Mouse (Mus musculus): ENCODE results near the gene Ahcyl2. TPM values are rescaled to one million over a fixed set of nuclear protein-coding genes. Genes with fewer than 3 reads are reported as not detected.

Ahcyl2 gene
- polyA plus RNA-seq, 1 experiment from 2014 or later, result 14.5 TPM

GRCm38 (mm10) chr6:29770672-29771321 lies 3.0 kb downstream of the Ahcyl2 start:
- 56% methylated on average over 2 of the region's 2 CpGs for WGBS
- H3K4me2 ChIP-seq, result no peak overlapping the region

GRCm38 (mm10) chr6:29772236-29772635 lies 4.4 kb downstream of the Ahcyl2 start:
- 93% methylated on average over 3 of the region's 3 CpGs for WGBS
- H3K4me1 ChIP-seq (replicated peaks), result peaks cover 5% of the 10 kb centered on the region; the same call in 1 of the 2 replicates
- no peak for ATAC-seq (ENCODE audit: insufficient number of reproducible peaks, low FRiP score)

More at GRCm38 (mm10) chr6:29770672-29771321, 3.0 kb downstream of the Ahcyl2 start:
- ATAC-seq (ENCODE audit: insufficient number of reproducible peaks, low FRiP score), result no peak
- Histone ChIP-seq H3K36me3 (no peaks in the 10 kb centered on the region), H3K9me3 (replicated peaks) (no peaks in the 10 kb centered on the region), H3K27ac (ENCODE audit: poor library complexity, severe bottlenecking) (no peak overlapping the region), H3K4me1 (replicated peaks) (peaks cover 5% of the 10 kb centered on the region; the same call in 1 of the 2 replicates), H3K27me3 (replicated peaks) (no peaks in the 10 kb centered on the region), H3K9ac (no peak overlapping the region), H3K4me3 (no peak overlapping the region)

GRCm38 (mm10) chr6:29774161-29774560 lies 6.3 kb downstream of the Ahcyl2 start:
- Histone ChIP-seq H3K27me3 (replicated peaks) (no peaks in the 10 kb centered on the region), H3K4me2 (no peak overlapping the region), H3K9ac (no peak overlapping the region), H3K4me1 (replicated peaks) (peaks cover 5% of the 10 kb centered on the region; the same call in 1 of the 2 replicates), H3K27ac (ENCODE audit: poor library complexity, severe bottlenecking) (no peak overlapping the region), H3K4me3 (no peak overlapping the region), H3K36me3 (no peaks in the 10 kb centered on the region), H3K9me3 (replicated peaks) (no peaks in the 10 kb centered on the region)
- ATAC-seq (ENCODE audit: insufficient number of reproducible peaks, low FRiP score), result no peak
- 77% methylated on average over 1 of the region's 1 CpGs for WGBS

More at GRCm38 (mm10) chr6:29772236-29772635, 4.4 kb downstream of the Ahcyl2 start:
- no peaks in the 10 kb centered on the region for H3K9me3 ChIP-seq (replicated peaks)
- H3K4me3 ChIP-seq, result no peak overlapping the region
- H3K9ac ChIP-seq, result no peak overlapping the region
- no peaks in the 10 kb centered on the region for H3K27me3 ChIP-seq (replicated peaks)
- H3K27ac ChIP-seq (ENCODE audit: poor library complexity, severe bottlenecking), result no peak overlapping the region
- no peaks in the 10 kb centered on the region for H3K36me3 ChIP-seq
- no peak overlapping the region for H3K4me2 ChIP-seq

- Histone ChIP-seq H3K4me2 (no peak overlapping the region), H3K9me3 (replicated peaks) (no peaks in the 10 kb centered on the region), H3K27me3 (replicated peaks) (no peaks in the 10 kb centered on the region), H3K27ac (ENCODE audit: poor library complexity, severe bottlenecking) (no peak overlapping the region), H3K4me1 (replicated peaks) (peaks cover 3% of the 10 kb centered on the region; the same call in 1 of the 2 replicates), H3K9ac (no peak overlapping the region), H3K36me3 (no peaks in the 10 kb centered on the region), H3K4me3 (no peak overlapping the region)
- ATAC-seq (ENCODE audit: insufficient number of reproducible peaks, low FRiP score), result no peak
- 97% methylated on average over 1 of the region's 1 CpGs for WGBS
Observed at GRCm38 (mm10) chr6:29775609-29776008, 7.8 kb downstream of the Ahcyl2 start.

DNA sequence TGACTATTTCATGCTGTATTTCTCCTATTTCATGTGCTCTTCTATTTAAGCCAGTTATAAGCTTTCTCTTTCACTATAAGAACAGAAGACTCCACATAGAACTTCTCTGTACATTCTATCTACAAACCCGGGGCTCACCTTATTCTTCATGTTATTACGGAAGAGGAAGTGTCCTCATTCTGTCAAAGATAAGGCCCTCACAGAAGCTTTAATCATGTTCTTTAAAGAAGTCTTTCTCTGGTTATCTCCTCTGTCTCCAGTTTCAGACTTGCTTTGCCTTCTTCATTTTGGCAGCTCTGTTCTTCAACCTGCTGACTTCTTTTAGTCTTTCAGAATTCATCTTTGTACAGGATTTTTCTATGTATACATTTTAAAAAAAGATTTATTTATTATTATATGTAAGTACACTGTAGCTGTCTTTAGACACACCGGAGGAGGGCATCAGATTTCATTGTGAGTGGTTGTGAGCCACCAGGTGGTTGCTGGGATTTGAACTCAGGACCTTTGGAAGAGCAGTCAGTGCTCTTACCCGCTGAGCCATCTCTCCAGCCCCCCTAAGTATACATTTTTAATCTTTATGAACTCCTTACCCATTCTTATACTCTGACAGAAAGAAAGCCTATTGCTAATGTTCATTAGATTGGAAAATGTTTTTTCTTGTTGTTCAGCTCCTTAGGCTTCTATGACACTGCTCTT lies 8.9 kb downstream of the Ahcyl2 start:
- H3K4me2 ChIP-seq, result no peak overlapping the region
- WGBS, result 63% methylated on average over 4 of the region's 4 CpGs
- no peak for ATAC-seq (ENCODE audit: insufficient number of reproducible peaks, low FRiP score)
- H3K9ac ChIP-seq, result no peak overlapping the region
- no peak overlapping the region for H3K4me3 ChIP-seq
- H3K4me1 ChIP-seq (replicated peaks), result peaks cover 3% of the 10 kb centered on the region; the same call in 1 of the 2 replicates
- H3K27me3 ChIP-seq (replicated peaks), result no peaks in the 10 kb centered on the region
- no peak overlapping the region for H3K27ac ChIP-seq (ENCODE audit: poor library complexity, severe bottlenecking)
- no peaks in the 10 kb centered on the region for H3K9me3 ChIP-seq (replicated peaks)
- H3K36me3 ChIP-seq, result no peaks in the 10 kb centered on the region

DNA sequence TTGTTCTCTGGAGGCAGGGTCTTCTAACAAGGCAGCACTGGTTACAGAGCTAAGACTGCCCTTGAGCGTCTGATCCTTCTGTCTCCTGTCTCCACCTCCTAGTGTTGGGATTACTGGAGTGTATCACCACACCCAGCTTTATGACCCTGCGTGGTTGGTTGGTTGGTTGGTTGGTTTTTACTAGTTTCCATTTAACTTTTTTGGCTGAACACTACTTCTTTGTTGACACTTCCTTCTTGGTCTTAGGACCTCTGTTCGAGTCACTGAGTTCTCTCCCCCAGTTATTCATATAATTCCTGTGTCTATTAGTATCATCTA lies 9.4 kb downstream of the Ahcyl2 start:
- peaks cover 3% of the 10 kb centered on the region; the same call in 1 of the 2 replicates for H3K4me1 ChIP-seq (replicated peaks)
- 88% methylated on average over 3 of the region's 3 CpGs for WGBS
- no peak overlapping the region for H3K4me2 ChIP-seq
- no peaks in the 10 kb centered on the region for H3K36me3 ChIP-seq
- H3K4me3 ChIP-seq, result no peak overlapping the region
- no peak overlapping the region for H3K27ac ChIP-seq (ENCODE audit: poor library complexity, severe bottlenecking)
- no peak overlapping the region for H3K9ac ChIP-seq
- no peaks in the 10 kb centered on the region for H3K27me3 ChIP-seq (replicated peaks)
- ATAC-seq (ENCODE audit: insufficient number of reproducible peaks, low FRiP score), result no peak
- no peaks in the 10 kb centered on the region for H3K9me3 ChIP-seq (replicated peaks)

DNA sequence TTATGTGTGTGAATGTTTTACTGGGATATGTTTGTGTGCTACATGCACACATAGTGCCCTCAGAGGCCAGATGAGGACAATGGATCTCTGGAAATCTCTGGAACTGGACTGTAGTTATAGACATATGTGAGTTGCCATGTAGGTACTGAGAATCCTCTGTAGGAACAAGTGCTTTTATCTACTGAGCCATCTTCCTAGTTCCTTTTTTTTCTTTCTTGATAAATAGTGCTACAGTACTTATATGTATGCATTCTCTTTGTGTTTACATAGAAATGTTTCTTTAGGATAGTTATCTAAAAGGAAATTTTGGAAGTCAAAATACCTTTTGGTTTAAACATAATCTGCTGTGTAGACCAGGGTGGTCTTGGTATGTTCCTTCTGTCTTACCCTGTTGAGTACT lies 12.3 kb downstream of the Ahcyl2 start:
- no peak for ATAC-seq (ENCODE audit: insufficient number of reproducible peaks, low FRiP score)
- Histone ChIP-seq H3K4me2 (no peak overlapping the region), H3K36me3 (no peaks in the 10 kb centered on the region), H3K9ac (no peak overlapping the region), H3K27ac (ENCODE audit: poor library complexity, severe bottlenecking) (no peak overlapping the region), H3K9me3 (replicated peaks) (no peaks in the 10 kb centered on the region), H3K4me1 (replicated peaks) (peaks cover 3% of the 10 kb centered on the region; the same call in 1 of the 2 replicates), H3K4me3 (no peak overlapping the region), H3K27me3 (replicated peaks) (no peaks in the 10 kb centered on the region)

GRCm38 (mm10) chr6:29780571-29780970 lies 12.8 kb downstream of the Ahcyl2 start:
- Histone ChIP-seq H3K4me3 (no peak overlapping the region), H3K4me2 (no peak overlapping the region), H3K27ac (ENCODE audit: poor library complexity, severe bottlenecking) (no peak overlapping the region), H3K4me1 (replicated peaks) (peaks cover 2% of the 10 kb centered on the region; the same call in 1 of the 2 replicates), H3K9me3 (replicated peaks) (no peaks in the 10 kb centered on the region), H3K27me3 (replicated peaks) (no peaks in the 10 kb centered on the region), H3K36me3 (no peaks in the 10 kb centered on the region), H3K9ac (no peak overlapping the region)
- ATAC-seq (ENCODE audit: insufficient number of reproducible peaks, low FRiP score), result no peak
- WGBS, result 96% methylated on average over 2 of the region's 2 CpGs

DNA sequence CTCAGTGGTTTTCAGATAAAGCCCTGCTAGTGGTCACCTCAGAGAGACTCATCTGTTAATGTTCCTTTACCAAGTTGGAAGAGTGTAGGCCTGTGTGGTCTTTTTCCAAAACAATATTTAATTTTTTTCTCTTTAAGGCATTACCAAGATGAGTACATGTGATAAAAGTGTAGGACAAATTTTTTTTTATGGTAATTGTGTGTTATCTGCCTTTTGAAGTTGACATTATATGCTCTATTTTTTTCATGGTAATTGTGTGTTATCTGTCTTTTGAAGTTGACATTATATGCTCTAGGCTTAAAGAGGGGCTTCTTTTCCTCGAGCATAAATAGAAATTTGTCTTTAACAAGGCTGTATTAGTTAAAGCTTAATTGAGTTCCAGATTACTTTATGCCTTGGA lies 14.4 kb downstream of the Ahcyl2 start:
- no peak overlapping the region for H3K9ac ChIP-seq
- no peaks in the 10 kb centered on the region for H3K36me3 ChIP-seq
- WGBS, result 75% methylated on average over 1 of the region's 1 CpGs
- H3K27ac ChIP-seq (ENCODE audit: poor library complexity, severe bottlenecking), result no peak overlapping the region
- no peak overlapping the region for H3K4me3 ChIP-seq
- H3K4me2 ChIP-seq, result no peak overlapping the region
- no peak for ATAC-seq (ENCODE audit: insufficient number of reproducible peaks, low FRiP score)
- H3K27me3 ChIP-seq (replicated peaks), result no peaks in the 10 kb centered on the region
- H3K9me3 ChIP-seq (replicated peaks), result no peaks in the 10 kb centered on the region
- H3K4me1 ChIP-seq (replicated peaks), result no peaks in the 10 kb centered on the region; the same call in 1 of the 2 replicates

GRCm38 (mm10) chr6:29783960-29784359 lies 16.1 kb downstream of the Ahcyl2 start:
- Histone ChIP-seq H3K36me3 (no peaks in the 10 kb centered on the region), H3K4me1 (replicated peaks) (no peaks in the 10 kb centered on the region; the same call in 1 of the 2 replicates), H3K27ac (ENCODE audit: poor library complexity, severe bottlenecking) (no peak overlapping the region), H3K4me2 (no peak overlapping the region), H3K9me3 (replicated peaks) (no peaks in the 10 kb centered on the region), H3K4me3 (no peak overlapping the region), H3K9ac (no peak overlapping the region), H3K27me3 (replicated peaks) (no peaks in the 10 kb centered on the region)
- 88% methylated on average over 6 of the region's 6 CpGs for WGBS
- no peak for ATAC-seq (ENCODE audit: insufficient number of reproducible peaks, low FRiP score)

- H3K4me3 ChIP-seq, result no peak overlapping the region
- no peak for ATAC-seq (ENCODE audit: insufficient number of reproducible peaks, low FRiP score)
- H3K4me2 ChIP-seq, result no peak overlapping the region
- no peaks in the 10 kb centered on the region for H3K9me3 ChIP-seq (replicated peaks)
- H3K9ac ChIP-seq, result no peak overlapping the region
- H3K4me1 ChIP-seq (replicated peaks), result no peaks in the 10 kb centered on the region; the same call in 1 of the 2 replicates
- H3K36me3 ChIP-seq, result no peaks in the 10 kb centered on the region
- no peak overlapping the region for H3K27ac ChIP-seq (ENCODE audit: poor library complexity, severe bottlenecking)
- H3K27me3 ChIP-seq (replicated peaks), result no peaks in the 10 kb centered on the region
- WGBS, result 86% methylated on average over 3 of the region's 3 CpGs
Observed at GRCm38 (mm10) chr6:29784413-29785021, 16.7 kb downstream of the Ahcyl2 start.

Measured in heart, embryonic 12.5 days (tissue).